Mouse (Mus musculus): ENCODE results near the gene Cmip. TPM values are rescaled to one million over a fixed set of nuclear protein-coding genes. Genes with fewer than 3 reads are reported as not detected.
"Not testable (repeated sequence)": the region's sequence is repeated elsewhere in the genome, so short reads cannot be mapped to it uniquely, and the experiment has no call there.

The Cmip gene
- polyA plus RNA-seq, 2 experiments from 2014 or later, result 24.3 to 32.6 TPM

DNA sequence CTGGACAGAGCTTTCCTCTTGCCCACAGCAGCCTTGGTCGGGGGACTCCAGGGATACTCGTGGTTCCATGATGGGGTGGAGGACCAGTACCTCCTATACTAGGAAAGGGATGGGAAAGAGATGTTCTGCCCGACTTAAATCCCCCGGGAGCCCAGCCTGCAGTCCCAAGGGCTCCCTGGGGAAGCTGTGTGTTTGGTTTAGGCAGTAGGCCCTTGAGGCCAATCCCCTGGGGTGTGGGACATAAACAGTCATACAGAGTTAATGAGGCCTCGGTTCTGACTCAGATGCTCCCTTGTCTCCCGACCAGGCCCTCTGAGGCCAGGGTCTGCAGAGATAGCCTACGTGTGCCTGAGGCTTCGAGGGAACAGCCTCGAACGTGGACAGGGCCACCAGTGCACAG is 130.8 kb downstream of the Cmip start:
- ATAC-seq, result no peak

DNA sequence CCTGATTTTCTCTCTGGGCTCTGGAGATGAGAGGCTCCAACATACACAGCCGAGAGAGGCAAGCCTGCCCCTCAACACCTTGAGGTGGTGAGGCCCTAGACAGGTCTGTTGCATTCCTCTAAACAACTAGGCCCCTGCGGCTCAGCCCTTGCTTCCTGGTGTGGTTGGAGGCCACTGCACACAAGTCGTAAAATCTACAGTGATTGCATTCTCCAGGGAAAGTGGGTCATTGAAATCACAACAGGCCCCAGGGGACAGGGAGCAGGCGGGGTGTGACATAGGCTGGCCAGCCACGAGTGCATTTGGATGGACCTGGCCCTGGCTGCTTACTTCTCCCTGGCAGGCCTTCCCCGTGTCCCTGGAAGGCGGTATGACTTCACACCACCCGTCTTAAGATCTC is 131.5 kb downstream of the Cmip start:
- no peak for ATAC-seq

DNA sequence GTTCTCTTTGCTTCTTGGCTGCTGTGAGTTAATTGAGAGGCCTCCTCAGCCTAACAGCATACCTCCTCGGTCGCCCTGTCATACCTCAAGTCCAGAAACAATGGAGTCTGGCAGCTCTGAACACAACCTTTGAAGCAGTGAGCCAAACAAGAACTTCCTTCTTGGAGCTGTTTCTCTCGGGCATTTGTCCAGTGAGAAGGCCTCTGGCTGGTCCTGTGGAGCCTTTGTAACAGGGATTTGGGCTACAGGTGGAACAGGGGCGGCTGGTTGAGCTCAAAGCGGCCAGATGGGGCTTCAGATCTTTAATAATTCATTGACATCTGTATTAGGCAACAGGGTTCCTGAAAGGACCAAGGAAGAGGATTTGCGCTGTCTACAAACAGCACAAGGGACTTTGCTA is 137.0 kb downstream of the Cmip start:
- no peak for ATAC-seq

DNA sequence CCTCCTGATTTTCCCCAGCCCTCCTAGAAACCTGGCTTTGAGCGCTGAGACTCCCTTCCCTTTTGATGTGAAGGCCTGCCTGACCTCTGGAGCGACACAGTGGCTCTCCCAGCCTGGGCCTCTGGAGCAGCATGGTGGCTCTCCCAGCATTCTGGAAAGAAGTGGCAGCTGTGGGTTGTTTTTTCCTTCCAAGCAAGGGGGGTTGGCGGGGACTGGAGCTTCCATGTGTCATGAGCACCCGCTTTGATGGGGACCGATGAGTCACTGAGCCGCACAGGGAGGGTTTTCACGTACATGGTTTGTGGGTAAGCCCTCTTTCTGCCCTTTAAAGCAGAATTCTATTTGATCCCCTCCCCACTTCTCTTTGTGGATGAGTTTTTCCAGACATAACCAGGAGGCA is 138.2 kb downstream of the Cmip start:
- ATAC-seq, result no peak

DNA sequence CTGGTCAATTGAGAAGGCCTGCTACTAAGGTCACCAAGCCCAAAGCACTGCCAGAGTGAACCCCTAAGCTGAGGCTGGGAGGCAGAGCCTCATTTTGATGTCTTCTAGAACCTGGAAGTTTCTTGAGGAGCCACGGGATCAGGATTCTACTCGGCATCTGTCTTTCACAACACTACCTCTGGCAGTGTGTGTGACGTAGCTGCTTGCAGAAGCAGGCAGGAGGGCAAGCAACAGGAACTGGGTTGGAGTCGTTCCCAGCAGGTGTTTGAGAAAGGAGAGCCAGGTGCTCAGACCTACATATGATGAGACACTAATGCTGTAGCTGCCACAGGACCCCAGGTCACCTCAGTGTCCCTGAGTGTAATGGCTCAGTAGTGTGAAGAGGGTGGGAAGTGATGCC is 140.0 kb downstream of the Cmip start:
- ATAC-seq, result no peak

DNA sequence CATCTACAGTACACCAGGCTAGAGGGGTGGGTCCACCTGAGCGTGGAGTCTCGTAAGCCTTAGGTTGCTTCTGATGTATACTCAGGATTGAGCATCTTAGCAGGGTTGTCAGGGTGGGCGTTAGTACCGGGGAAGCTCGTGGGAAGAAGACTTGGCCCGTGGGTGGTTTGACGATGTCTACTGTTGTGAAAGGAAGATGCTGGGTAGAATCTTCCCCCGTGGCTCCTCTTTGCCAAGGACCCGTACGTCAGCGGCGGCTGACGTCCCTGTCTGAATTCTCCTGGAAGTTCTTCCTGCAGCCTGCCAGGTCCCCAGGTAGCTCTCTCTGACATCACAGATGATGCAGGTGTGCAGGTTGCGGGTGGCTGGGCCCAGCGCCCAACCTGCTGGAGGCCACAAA is 140.9 kb downstream of the Cmip start:
- no peak for ATAC-seq

DNA sequence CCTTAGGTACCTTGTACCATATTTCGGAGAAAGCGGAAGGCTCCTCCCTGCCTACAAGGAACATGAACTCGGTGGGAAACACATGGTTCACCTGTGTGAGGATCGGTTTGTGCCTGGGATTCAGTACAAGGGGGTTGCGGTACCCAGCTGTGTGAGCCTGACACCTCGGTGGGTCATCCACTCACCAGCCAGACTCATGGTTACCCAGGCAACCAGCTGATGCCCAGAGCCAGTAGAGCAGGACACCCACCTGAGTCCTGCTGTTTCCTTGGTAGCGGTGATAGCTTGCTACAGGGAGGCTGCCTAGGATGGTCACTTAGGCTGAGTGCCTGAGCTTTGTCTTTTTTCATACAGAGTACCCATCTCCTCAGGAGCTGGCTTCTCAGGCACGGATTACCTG is 142.4 kb downstream of the Cmip start:
- ATAC-seq, result no peak

DNA sequence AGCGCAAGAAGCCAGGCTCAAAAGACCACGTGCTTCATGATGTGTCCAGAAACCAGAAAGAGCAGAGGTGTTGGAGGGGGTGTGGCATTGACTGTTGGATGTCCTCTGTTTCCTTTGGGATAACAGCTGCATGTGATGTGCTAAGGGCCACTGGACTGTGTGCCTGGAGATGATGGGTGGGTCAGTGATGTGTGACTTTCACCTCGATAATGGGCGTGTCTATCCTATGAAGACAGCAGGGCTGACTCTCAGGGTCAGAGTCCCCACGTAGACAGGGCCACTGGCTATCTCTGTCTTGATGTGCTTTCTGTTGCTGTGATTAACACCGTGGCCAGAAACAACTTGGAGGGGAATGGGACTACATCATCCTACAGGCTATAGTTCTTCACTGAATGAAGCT is 144.0 kb downstream of the Cmip start:
- no peak for ATAC-seq

DNA sequence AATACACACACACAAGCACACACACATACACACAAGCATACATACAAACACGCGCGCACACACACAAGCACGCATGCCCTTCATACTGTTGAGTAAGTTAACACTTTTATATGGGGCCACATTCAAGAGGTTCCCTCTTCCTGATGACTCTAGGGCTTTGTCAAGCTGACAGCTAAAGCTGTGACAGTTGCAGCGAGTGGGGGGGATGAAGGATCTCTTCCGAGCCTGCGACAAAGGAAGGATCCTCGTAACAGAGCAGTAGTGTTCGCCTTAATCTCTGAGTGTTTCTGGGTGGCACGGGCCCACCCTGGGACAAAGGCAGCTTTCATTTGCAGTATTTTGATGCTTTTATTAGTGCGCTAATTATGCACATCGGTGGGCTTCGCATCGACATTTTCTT is 145.0 kb downstream of the Cmip start:
- no peak for ATAC-seq

DNA sequence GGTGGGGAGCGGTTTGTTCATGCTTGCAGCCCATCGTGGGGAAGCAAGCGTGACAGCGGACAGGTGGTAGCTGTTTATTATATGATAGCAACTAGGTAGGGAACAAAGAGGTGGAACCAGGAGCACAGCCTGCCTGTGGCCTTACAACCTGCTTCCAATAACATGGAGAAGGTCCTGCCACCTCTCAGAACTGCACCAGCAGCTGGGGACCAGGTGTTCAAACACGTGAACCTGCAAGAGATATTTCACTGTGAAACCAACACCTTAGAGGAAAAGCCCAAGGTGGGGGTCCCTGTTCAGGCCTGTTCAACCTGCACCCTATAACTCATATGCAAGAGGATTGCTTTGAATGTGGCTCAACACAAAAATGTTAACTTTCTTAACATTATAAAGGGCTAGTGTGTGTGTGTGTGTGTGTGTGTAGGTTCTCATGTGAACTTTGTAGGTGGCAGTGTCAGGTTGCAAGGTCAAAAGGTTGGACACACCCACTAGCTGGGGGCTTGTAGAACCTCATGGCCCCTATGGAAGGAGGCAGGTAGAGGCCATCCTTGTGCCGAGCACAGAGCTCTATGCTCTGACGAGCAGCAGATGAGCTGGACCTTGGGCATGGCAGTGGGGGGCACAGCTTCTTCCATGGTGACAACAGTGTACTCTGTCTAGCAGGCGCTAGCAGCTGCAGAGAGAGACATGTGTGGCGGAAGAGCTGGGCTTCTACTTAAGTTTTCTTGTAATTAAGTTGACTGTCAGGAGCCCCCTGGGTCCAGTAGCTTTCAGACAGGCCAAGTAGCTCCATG is 146.2 kb downstream of the Cmip start:
- ATAC-seq, result no peak

DNA sequence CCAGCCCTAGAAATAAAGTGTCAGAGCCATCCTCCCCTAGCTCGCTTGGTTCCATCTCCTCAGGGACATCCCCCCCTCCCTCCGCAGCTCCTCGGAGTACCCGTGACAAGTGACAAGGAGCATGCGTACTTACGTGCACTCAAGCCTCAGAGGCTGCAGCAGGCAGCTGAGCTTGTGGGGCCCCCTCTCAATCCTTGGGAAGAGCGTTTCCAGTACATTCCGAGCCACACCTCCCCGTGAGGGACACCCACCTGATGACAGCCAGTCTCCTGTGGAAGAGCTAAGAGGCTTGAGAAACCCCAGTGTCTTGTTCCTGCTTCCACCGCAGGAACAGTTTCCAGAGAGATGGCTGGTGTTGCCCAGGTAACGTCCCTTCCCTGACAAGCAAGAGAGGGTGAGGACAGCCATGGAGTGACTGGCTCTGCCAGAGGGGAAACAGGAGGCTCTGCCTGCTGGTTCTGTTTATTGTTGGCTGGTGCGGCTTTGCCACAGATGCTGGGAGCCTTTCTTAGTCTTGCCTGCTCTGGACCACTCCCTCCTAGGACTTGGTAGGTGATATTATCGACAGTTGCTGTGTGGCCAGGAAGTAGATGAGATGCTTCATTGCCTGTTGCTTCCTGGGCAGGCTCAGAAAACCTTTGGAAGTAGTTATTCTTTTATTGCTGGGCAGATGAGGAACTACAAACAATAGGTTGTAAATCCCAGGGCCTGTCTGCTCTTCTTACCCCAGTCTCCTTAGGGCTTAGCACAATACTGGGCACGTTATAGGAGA is 147.0 kb downstream of the Cmip start:
- no peak for ATAC-seq

DNA sequence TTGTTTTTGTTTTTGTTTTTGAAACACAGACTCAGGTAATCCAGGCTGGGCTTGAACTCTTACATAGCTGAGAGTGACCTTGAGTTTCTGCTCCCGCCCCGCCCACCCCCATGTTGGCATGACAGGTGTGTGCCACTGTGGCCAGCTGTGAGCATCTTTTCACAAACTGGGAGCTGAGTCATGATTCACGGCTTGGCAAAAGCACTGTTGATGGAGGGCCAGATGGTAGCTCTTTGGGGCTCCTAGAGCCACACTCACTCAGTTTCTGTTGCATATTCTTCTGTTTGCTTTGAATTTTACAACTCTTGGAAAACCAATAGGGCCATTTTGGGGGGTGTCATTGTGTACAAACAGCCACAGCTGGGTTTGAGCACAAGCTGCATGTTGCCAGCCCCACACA is 149.2 kb downstream of the Cmip start:
- ATAC-seq, result no peak

DNA sequence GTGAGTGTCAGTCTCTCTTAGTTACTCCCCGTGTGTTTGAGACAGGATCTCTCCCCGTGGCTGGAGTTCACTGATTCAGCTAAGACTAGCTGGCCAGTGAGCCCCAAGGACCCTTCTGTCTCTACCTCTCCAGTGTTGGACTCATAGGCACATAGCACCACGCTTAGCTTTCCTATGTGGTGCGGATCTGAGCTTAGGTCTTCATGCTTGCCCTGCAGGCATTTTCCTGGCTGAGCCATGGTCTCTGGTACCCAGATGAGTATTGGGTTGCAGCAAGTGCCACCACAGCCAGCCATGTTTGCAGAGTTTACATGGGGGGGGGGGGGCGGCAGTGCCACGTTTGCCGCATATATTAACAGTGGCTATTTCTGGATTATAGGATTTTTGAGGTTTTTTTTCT is 151.8 kb downstream of the Cmip start:
- no peak for ATAC-seq

DNA sequence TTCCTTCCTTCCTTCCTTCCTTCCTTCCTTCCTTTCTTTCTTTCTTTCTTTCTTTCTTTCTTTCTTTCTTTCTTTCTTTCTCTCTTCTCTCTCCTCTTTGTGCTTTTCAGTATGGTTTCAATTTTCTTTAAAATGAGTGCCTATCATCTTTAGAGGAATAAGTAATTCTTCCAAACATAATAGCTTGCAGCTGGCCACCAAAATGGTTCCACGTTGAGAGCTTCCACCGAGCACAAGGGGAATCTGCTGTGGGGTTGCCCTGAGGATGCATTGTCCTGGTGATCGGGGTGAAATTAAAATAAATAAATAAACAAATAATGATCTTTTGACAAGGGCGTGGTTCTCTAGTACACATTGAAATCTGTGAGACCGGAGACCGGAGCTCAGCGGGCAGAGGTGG is 152.2 kb downstream of the Cmip start:
- ATAC-seq, result no peak

DNA sequence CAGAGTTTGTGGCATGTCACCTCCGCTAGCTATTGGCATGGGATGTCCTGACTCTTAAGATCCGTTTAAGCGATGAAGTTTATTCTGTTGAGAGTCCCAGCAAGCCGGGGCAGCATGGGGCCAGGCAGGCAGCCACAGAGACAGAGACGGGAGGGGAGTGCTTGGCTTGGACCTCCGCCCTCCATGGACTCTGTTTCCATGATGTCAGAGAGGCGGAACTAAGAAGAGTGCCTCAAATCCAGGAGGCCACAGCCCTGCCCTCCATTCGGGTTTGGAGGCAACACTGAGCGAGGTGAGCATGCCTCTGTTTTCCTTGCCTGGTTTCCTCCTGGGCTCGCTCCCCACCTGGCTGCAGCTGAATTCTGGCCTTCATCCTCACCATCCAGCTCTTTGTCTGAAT is 153.5 kb downstream of the Cmip start:
- ATAC-seq, result no peak

DNA sequence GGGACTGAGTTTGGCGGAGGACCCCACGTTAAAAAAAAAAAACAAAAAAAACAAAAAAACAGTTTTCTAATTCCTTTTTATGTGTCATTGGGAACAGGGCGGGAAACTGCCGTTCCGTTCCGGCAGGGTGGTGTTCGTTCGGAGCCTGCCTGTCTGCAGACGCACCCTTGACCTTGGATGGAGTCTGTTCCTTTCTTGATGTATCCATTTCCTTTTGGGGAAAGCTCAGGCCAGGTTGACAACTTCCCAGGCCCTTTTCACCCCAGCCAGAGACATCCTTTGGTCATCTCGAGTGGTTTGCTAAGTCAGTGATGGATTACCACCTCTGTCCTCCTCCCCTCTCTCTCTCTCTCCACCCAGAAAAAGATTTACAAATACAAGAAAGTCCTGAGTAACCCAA is 154.0 kb downstream of the Cmip start:
- no peak for ATAC-seq

DNA sequence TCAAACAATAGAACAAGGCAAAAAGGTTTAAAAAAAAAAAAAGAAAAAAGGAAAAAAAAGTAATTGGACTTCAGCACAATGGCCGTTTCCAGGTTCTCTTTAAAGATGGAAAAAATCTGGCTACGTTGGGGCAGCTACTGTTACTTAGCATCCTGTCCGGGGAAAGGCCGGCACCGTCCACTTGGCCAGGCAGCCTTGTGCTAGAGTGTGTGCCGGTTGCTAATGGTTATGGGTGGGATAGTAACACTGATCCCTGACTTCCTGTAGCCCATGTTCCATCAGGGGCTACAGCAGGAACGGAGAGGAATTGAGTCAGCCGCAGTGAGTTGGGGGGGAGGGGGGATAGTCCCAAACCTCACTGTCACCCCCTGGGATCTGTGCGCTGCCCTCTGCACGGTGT is 155.4 kb downstream of the Cmip start:
- ATAC-seq, result no peak

DNA sequence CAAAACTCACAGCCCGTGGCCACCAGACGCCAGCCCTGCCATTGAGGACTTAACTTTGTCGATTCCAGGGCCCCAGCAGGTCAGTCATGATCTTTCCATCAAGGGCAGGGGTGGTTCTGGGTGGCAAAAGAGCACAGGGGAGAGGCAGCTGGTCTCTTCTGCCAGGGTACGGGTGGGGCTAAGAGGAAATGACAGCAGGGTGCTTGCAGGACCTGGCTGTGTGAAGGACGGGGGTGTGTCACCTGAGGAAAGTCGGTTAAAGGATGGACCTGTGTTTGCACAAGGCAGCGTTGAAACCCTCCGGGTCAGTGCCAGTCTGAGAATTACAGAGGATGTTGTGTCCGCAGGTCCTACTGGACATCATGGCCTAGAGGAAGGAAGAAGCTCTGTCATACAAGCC is 161.0 kb downstream of the Cmip start:
- no peak for ATAC-seq

DNA sequence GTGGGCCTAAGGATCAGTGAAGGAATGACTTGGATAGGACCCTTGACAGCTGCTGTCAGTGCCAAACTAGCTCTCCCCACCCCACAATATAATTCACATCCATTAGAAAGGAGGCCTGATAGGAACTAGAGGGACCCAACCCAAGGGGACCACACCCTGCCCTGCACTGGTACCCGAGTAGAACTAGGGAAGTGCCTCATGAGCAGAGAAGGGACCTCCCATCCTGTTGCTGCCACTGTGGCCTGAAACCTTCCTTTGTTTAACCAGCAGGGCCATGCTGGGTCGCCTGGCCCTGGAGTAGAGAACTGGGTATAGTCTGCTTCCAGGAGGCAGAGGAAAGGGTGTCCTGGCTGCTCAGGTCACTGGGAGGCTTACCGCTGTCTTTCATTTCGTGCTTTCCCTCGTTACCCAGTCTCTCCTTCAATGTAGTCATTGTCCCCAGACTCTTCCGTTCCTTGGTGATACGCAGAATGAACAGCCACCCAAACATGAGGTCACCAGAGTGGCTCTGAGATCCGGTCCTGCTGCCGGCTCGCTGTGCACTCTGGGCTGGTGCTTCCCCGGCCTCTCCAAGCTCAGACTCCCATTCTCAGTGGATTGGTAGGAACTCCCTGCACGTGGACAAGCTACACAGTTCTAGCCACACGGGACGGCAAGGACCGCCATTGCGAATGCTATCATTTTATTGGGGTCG is 164.1 kb downstream of the Cmip start:
- ATAC-seq, result no peak

DNA sequence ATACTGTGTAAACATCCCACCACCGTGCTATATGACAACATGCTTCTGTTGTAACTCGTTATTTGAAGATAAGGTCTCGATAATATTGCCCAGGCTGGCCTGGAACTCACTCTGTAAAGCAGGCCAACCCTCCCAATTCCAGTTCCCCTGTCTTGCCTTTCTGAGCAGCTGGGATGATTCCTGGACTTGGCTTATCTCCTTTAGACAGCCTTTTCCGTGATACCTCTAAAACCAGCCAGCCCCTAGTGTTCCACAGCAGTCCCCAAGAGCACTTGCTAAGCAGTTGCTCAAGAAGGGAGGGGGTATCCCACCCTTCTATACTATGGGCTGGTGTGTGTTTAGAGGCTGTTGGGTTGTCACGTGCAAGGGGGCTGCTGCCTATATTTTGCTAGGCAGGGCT is 165.0 kb downstream of the Cmip start:
- ATAC-seq, result no peak

DNA sequence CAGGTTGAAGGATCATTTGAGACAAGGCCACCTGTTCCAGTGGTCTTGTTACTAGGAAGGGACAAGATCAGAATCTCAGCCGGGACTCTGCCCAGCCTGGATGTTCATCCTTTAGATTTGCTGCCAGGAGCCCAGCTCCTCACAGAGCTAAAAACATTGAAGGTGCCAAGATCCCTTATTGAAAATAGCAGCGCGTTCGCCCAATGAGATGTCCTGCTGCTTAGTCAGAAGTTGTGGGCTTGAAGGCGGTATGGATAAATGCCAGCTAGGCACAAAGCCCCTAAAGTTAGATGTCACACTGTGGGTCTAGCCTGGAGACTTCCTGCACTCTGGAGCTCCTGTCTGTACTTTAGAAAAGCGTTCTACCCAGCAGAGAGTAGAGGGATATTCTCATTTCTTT is 165.5 kb downstream of the Cmip start:
- no peak for ATAC-seq

DNA sequence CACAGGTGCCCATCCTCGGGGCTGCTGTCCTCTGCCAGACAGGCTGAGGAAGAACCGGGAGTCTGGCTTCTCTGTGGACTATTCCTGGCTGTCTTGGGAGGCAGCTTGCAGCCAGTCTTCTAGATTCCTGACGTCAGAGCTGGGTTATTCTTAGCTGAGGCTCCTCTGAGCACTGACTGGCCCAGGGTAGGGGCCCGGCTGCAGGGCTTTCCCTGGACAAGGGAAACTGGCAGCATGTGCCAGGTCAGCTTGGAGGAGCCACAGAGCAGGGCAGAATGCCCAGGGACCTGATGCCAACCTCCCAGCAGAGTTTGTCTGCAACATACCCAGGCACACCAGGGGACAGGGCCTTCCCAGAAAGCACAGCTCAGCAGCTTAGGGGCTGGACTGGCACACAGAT is 166.2 kb downstream of the Cmip start:
- no peak for ATAC-seq

DNA sequence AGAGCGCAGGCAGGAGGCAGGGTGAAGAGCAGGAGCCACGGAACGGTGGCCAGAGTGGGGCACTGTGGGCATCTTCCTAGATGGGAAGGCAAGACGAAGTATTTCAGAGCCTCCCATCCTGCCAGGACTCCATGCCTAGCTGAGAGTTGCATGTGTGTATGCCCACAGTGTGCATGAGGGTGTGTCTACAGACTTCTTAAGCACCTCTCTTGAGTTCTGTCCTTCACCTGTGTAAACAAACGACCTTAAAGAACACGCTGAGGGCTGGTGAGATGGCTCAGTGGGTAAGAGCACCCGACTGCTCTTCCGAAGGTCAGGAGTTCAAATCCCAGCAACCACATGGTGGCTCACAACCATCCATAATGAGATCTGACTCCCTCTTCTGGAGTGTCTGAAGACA is 171.0 kb downstream of the Cmip start:
- ATAC-seq, result not testable (repeated sequence)
